Mouse (Mus musculus): Measurements from ENCODE around the gene Nqo1.

DNA sequence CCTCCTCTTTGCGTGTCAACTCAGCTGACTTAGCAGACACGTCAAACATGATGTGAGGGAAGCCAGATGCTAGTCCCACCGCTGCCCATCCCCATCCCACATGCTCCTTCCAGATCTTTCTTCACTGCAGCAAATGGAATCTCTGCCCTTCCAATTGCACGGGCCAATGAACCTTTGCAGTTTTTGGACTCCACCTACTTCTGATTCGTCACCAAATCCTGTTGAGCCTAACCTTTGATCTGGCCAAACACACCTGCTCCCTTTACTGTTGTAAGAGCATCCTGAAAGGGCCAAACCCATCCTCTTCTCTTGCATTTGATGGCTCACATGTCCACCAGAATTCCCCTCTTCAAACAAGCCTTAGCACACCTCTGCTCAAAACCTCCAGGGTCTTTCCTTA lies 18.4 kb downstream of the Nqo1 start:
- TF ChIP-seq POLR2A (IDR thresholded peaks at IDR 0.05; ENCODE audit: low read depth, low read length): no peak
- no peak for TF ChIP-seq CTCF (IDR thresholded peaks at IDR 0.05; ENCODE audit: borderline replicate concordance, insufficient read depth, low read length)

Measured in embryonic fibroblast, embryonic 13.5 days (primary cell).